Mouse (Mus musculus): ENCODE measurements at regions not wholly inside any gene's neighbourhood (a gene's known extent, or its start where the extent isn't known, plus 50 kb on each side); places are given as distances from the start of the nearest gene placed in this dataset.

- TF ChIP-seq E2F4 (IDR thresholded peaks at IDR 0.05; ENCODE audit: insufficient read depth) (no peak), MYOG (IDR thresholded peaks at IDR 0.05; ENCODE audit: control insufficient read depth in 1 of 3, insufficient read depth in 1 of 3, insufficient read length in 2 of 3, low read depth in 2 of 3) (peak in 2 of 3 experiments; percentile 60 to 89), MYOD1 (IDR thresholded peaks at IDR 0.05; ENCODE audit: control insufficient read depth in 1 of 3, insufficient read length in 2 of 3, low read depth in 2 of 3) (peak in 2 of 3 experiments; percentile 42 to 80), USF1 (IDR thresholded peaks at IDR 0.05; ENCODE audit: low read depth) (no peak)
- no peaks in the 10 kb centered on the region for H3K27me3 ChIP-seq (ENCODE audit: control insufficient read depth, insufficient read depth, insufficient read length)
- H3K4me2 ChIP-seq (ENCODE audit: low read depth) = peak overlapping the region; percentile 21
- H3ac ChIP-seq (ENCODE audit: control insufficient read depth, insufficient read length) = no peak overlapping the region
- no peak overlapping the region for H3K4me3 ChIP-seq
- H3K36me3 ChIP-seq (ENCODE audit: control insufficient read depth, insufficient read depth) = no peaks in the 10 kb centered on the region
- H3K79me2 ChIP-seq (ENCODE audit: control insufficient read depth, insufficient read depth) = no peaks in the 10 kb centered on the region
Measured at GRCm38 (mm10) chr10:84238279-84238963, 202.0 kb downstream of the Nuak1 start.

- Histone ChIP-seq H3ac (ENCODE audit: control insufficient read depth, insufficient read length) (no peak overlapping the region), H3K27me3 (ENCODE audit: control insufficient read depth, insufficient read depth, insufficient read length) (no peaks in the 10 kb centered on the region), H3K4me2 (ENCODE audit: low read depth) (no peak overlapping the region), H3K4me3 (no peak overlapping the region), H3K36me3 (ENCODE audit: control insufficient read depth, insufficient read depth) (no peaks in the 10 kb centered on the region), H3K79me2 (ENCODE audit: control insufficient read depth, insufficient read depth) (no peaks in the 10 kb centered on the region)
- TF ChIP-seq MYOD1 (IDR thresholded peaks at IDR 0.05; ENCODE audit: control insufficient read depth in 1 of 3, insufficient read length in 2 of 3, low read depth in 2 of 3) (peak in 2 of 3 experiments; percentile 72 to 85), MYOG (IDR thresholded peaks at IDR 0.05; ENCODE audit: control insufficient read depth in 1 of 3, insufficient read depth in 1 of 3, insufficient read length in 2 of 3, low read depth in 2 of 3) (peak in 2 of 3 experiments; percentile 45 to 52), SRF (IDR thresholded peaks at IDR 0.05; ENCODE audit: control insufficient read depth, insufficient read length, low read depth) (no peak)
Measured at GRCm38 (mm10) chr10:84243283-84243682, 197.1 kb downstream of the Nuak1 start.

- Histone ChIP-seq H3K36me3 (ENCODE audit: control insufficient read depth, insufficient read depth) (no peaks in the 10 kb centered on the region), H3K79me2 (ENCODE audit: control insufficient read depth, insufficient read depth) (no peaks in the 10 kb centered on the region), H3K27me3 (ENCODE audit: control insufficient read depth, insufficient read depth, insufficient read length) (no peaks in the 10 kb centered on the region), H3K4me2 (ENCODE audit: low read depth) (no peak overlapping the region), H3K4me3 (no peak overlapping the region), H3ac (ENCODE audit: control insufficient read depth, insufficient read length) (no peak overlapping the region)
- no peak for TF ChIP-seq MYOD1 (IDR thresholded peaks at IDR 0.05; ENCODE audit: control insufficient read depth in 1 of 3, insufficient read length in 2 of 3, low read depth in 2 of 3)
- no peak for TF ChIP-seq POLR2A (IDR thresholded peaks at IDR 0.05; ENCODE audit: insufficient read length, low read depth)
- TF ChIP-seq TCF3 (IDR thresholded peaks at IDR 0.05; ENCODE audit: insufficient read length, low read depth) = no peak
- no peak for TF ChIP-seq CEBPB (IDR thresholded peaks at IDR 0.05; ENCODE audit: insufficient read depth, poor library complexity, severe bottlenecking)
- TF ChIP-seq MAX (IDR thresholded peaks at IDR 0.05; ENCODE audit: low read depth) = no peak
- TF ChIP-seq TCF12 (IDR thresholded peaks at IDR 0.05; ENCODE audit: insufficient read depth, poor library complexity, severe bottlenecking) = no peak
- TF ChIP-seq REST (IDR thresholded peaks at IDR 0.05; ENCODE audit: insufficient read depth, insufficient read length) = no peak
Measured at GRCm38 (mm10) chr10:84249346-84249745, 191.1 kb downstream of the Nuak1 start.

- H3K4me2 ChIP-seq (ENCODE audit: low read depth) = no peak overlapping the region
- H3K4me3 ChIP-seq = no peak overlapping the region
- no peaks in the 10 kb centered on the region for H3K79me2 ChIP-seq (ENCODE audit: control insufficient read depth, insufficient read depth)
- H3K36me3 ChIP-seq (ENCODE audit: control insufficient read depth, insufficient read depth) = no peaks in the 10 kb centered on the region
- H3ac ChIP-seq (ENCODE audit: control insufficient read depth, insufficient read length) = no peak overlapping the region
- no peaks in the 10 kb centered on the region for H3K27me3 ChIP-seq (ENCODE audit: control insufficient read depth, insufficient read depth, insufficient read length)
- no peak for TF ChIP-seq REST (IDR thresholded peaks at IDR 0.05; ENCODE audit: insufficient read depth, insufficient read length)
- no peak for TF ChIP-seq TCF3 (IDR thresholded peaks at IDR 0.05; ENCODE audit: insufficient read length, low read depth)
- no peak for TF ChIP-seq POLR2AphosphoS2 (IDR thresholded peaks at IDR 0.05; ENCODE audit: insufficient read length, low read depth)
Measured at GRCm38 (mm10) chr10:84260931-84261650, 179.3 kb downstream of the Nuak1 start.

GRCm38 (mm10) chr10:84262943-84263342 lies 177.5 kb downstream of the Nuak1 start:
- no peak overlapping the region for H3K4me3 ChIP-seq
- H3K4me2 ChIP-seq (ENCODE audit: low read depth) = no peak overlapping the region
- TF ChIP-seq CEBPB (IDR thresholded peaks at IDR 0.05; ENCODE audit: insufficient read depth, poor library complexity, severe bottlenecking) (no peak), E2F4 (IDR thresholded peaks at IDR 0.05; ENCODE audit: insufficient read depth) (no peak), REST (IDR thresholded peaks at IDR 0.05; ENCODE audit: insufficient read depth, insufficient read length) (no peak), MAX (IDR thresholded peaks at IDR 0.05; ENCODE audit: low read depth) (no peak), TCF3 (IDR thresholded peaks at IDR 0.05; ENCODE audit: insufficient read length, low read depth) (no peak), POLR2A (IDR thresholded peaks at IDR 0.05; ENCODE audit: insufficient read length, low read depth) (no peak), MYOG (IDR thresholded peaks at IDR 0.05; ENCODE audit: control insufficient read depth in 1 of 3, insufficient read depth in 1 of 3, insufficient read length in 2 of 3, low read depth in 2 of 3) (no peak), POLR2AphosphoS2 (IDR thresholded peaks at IDR 0.05; ENCODE audit: insufficient read length, low read depth) (no peak), SRF (IDR thresholded peaks at IDR 0.05; ENCODE audit: control insufficient read depth, insufficient read length, low read depth) (no peak), USF1 (IDR thresholded peaks at IDR 0.05; ENCODE audit: low read depth) (no peak), MYOD1 (IDR thresholded peaks at IDR 0.05; ENCODE audit: control insufficient read depth in 1 of 3, insufficient read length in 2 of 3, low read depth in 2 of 3) (no peak), TCF12 (IDR thresholded peaks at IDR 0.05; ENCODE audit: insufficient read depth, poor library complexity, severe bottlenecking) (no peak)
- no peak overlapping the region for H3ac ChIP-seq (ENCODE audit: control insufficient read depth, insufficient read length)
- no peaks in the 10 kb centered on the region for H3K36me3 ChIP-seq (ENCODE audit: control insufficient read depth, insufficient read depth)
- no peaks in the 10 kb centered on the region for H3K79me2 ChIP-seq (ENCODE audit: control insufficient read depth, insufficient read depth)
- H3K27me3 ChIP-seq (ENCODE audit: control insufficient read depth, insufficient read depth, insufficient read length) = no peaks in the 10 kb centered on the region
